In the genomic region with DNA sequence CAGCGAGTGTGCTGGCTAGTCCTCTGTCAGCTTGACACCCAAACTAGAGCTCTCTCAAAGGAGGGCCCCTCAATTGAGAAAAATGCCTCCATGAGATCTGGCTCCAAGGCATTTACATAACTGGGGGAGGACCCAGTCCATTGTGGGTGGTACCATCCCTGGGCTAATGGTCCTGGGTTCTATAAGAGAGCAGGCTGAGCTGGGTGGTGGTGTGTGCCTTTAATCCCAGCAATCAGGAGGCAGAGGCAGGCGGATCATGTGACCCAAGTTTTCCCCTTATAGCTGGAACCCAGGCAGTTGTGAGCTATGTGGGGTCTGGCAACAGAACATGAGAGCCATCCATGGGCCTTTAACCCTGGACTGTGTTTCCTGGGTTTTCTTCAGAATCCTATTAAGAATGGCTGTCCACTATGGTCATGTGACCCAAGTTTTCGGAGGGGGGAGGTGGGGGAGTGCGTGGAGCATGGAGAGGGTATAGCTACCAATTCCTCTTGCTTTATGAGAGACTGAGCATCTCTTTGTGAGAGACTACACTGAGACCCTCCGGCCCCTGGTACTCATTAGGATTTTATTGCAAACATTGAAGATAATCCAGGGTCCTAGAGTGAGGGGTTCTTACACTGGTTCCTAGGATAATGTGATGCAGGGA, we compare ENCODE assay signal across 1 mouse cellular context.
TF ChIP-seq lines count a peak whose summit lies in the region.

No protein-coding gene starts in this region.

TF ChIP-seq in CH12.LX, 34 proteins besides CTCF, POLR2A, EP300 and RAD21:
- TF ChIP-seq USF2 (conservative IDR thresholded peaks at IDR 0.05; ENCODE audit: low read depth, low read length) = 0 out of 2 replicates have a peak, but pooled peaks have one; percentile 10
- TF ChIP-seq ZMIZ1 (IDR thresholded peaks at IDR 0.05; ENCODE audit: low read depth, low read length) = no peak
- TF ChIP-seq JUN (IDR thresholded peaks at IDR 0.05; ENCODE audit: insufficient read depth, low read depth, low read length) = no peak
- TF ChIP-seq ZC3H11A (IDR thresholded peaks at IDR 0.05; ENCODE audit: low read depth, low read length) = no peak
- TF ChIP-seq MEF2A (IDR thresholded peaks at IDR 0.05; ENCODE audit: borderline replicate concordance, low read depth, low read length) = no peak
- TF ChIP-seq UBTF (IDR thresholded peaks at IDR 0.05; ENCODE audit: low read depth, low read length) = no peak
- TF ChIP-seq CHD2 (IDR thresholded peaks at IDR 0.05; ENCODE audit: low read length) = no peak
- TF ChIP-seq USF1 (IDR thresholded peaks at IDR 0.05; ENCODE audit: low read depth, low read length) = peak; percentile 46
- TF ChIP-seq TBP (conservative IDR thresholded peaks at IDR 0.05; ENCODE audit: low read depth, low read length) = no peak
